Mouse (Mus musculus): ENCODE measurements around the gene Hoxc5.

DNA sequence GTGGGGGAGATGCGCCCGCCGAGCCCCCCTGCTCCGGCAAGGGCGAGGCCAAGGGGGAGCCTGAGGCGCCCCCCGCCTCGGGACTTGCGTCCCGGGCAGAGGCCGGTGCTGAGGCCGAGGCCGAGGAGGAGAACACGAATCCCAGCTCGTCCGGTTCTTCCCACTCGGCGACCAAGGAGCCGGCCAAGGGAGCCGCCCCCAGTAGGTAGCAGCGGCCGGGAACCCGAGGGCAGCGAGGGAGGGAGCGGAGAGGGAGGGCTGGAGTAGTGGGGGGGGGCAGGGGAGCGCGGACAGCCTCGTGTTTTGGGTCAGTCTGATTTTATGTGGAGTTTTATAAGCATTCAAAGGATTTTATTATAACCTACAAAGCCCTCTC is 12.2 kb upstream of the Hoxc5 start:
- no peak for TF ChIP-seq CTCF (IDR thresholded peaks at IDR 0.05; ENCODE audit: borderline replicate concordance, insufficient read depth, low read length)
- no peak for TF ChIP-seq POLR2A (IDR thresholded peaks at IDR 0.05; ENCODE audit: low read depth, low read length)
